Mouse (Mus musculus): ENCODE measurements around the gene Vwa8. TPM values are rescaled to one million over a fixed set of nuclear protein-coding genes. Genes with fewer than 3 reads are reported as not detected.

The Vwa8 gene
- total RNA-seq, 1 experiment: 9.8 TPM

DNA sequence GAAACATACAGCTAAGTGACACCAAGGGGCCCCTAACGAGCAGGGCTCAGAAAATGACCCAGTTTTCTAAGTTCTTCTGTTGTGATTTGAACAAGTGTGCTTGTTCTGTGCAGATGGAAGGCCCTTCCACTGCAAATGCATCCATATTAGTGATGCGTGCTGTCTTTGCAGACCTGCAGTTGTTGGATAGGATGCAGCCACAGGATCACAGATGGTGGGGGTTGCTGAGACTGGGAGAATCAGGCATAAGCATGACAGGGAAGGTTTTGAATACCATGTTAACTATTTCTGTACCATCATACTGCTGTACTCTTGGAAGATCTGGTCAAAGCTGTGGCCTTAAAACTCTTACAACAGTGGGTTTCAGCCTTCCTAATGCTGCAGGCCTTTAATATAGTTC lies 83.2 kb downstream of the Vwa8 start:
- H3K9me3 ChIP-seq (ENCODE audit: control insufficient read depth, insufficient read depth, low read depth, low read length): no peaks in the 10 kb centered on the region
- in situ Hi-C loops (cut with MboI; ENCODE audit: low sequenced_read_pairs in 2 of 2, unreplicated experiment in 2 of 2): no loop called here

GRCm38 (mm10) chr14:78933399-78933798 lies 84.5 kb downstream of the Vwa8 start:
- H3K27ac ChIP-seq (ENCODE audit: insufficient read depth, low read depth, low read length, poor library complexity, severe bottlenecking): no peak overlapping the region
- no peaks in the 10 kb centered on the region for H3K9me3 ChIP-seq (ENCODE audit: control insufficient read depth, insufficient read depth, low read depth, low read length)
- no peak for DNase-seq (ENCODE audit: low read depth, low spot score)
- H3K9ac ChIP-seq (ENCODE audit: insufficient read depth, low read depth, low read length, poor library complexity, severe bottlenecking): no peak overlapping the region
- no peak overlapping the region for H3K4me3 ChIP-seq (ENCODE audit: insufficient read depth in 1 of 2, low read depth in 1 of 2, low read length in 2 of 2, poor library complexity in 1 of 2, severe bottlenecking in 1 of 2)
- in situ Hi-C loops (cut with MboI; ENCODE audit: low sequenced_read_pairs in 2 of 2, unreplicated experiment in 2 of 2): no loop called here
- 0 out of 2 replicates have a peak, but pooled peaks cover 1% of the 10 kb centered on the region for H3K36me3 ChIP-seq (ENCODE audit: control insufficient read depth, insufficient read depth, low read length, poor library complexity, severe bottlenecking)
- TF ChIP-seq CHD2 (IDR thresholded peaks at IDR 0.05; ENCODE audit: low read depth, low read length) (no peak), ZNF384 (IDR thresholded peaks at IDR 0.05; ENCODE audit: low read depth, low read length) (no peak), ZC3H11A (IDR thresholded peaks at IDR 0.05; ENCODE audit: borderline replicate concordance, low read depth, low read length) (no peak), HCFC1 (IDR thresholded peaks at IDR 0.05; ENCODE audit: borderline replicate concordance, insufficient read depth, low read length) (no peak), MAFK (IDR thresholded peaks at IDR 0.05; ENCODE audit: insufficient read depth, low read depth, low read length) (no peak)
- no peaks in the 10 kb centered on the region for H3K4me1 ChIP-seq (ENCODE audit: control insufficient read depth in 2 of 2, insufficient read depth in 2 of 2, low read length in 2 of 2, poor library complexity in 1 of 2)

More for the DNA sequence above, 83.2 kb downstream of the Vwa8 start:
- DNase-seq (ENCODE audit: low read depth, low spot score): no peak
- TF ChIP-seq CHD2 (IDR thresholded peaks at IDR 0.05; ENCODE audit: low read depth, low read length) (no peak), HCFC1 (IDR thresholded peaks at IDR 0.05; ENCODE audit: borderline replicate concordance, insufficient read depth, low read length) (no peak)
- Histone ChIP-seq H3K9ac (ENCODE audit: insufficient read depth, low read depth, low read length, poor library complexity, severe bottlenecking) (no peak overlapping the region), H3K36me3 (ENCODE audit: control insufficient read depth, insufficient read depth, low read length, poor library complexity, severe bottlenecking) (0 out of 2 replicates have a peak, but pooled peaks cover 1% of the 10 kb centered on the region), H3K4me1 (ENCODE audit: control insufficient read depth in 2 of 2, insufficient read depth in 2 of 2, low read length in 2 of 2, poor library complexity in 1 of 2) (no peaks in the 10 kb centered on the region), H3K4me3 (ENCODE audit: insufficient read depth in 1 of 2, low read depth in 1 of 2, low read length in 2 of 2, poor library complexity in 1 of 2, severe bottlenecking in 1 of 2) (no peak overlapping the region), H3K27ac (ENCODE audit: insufficient read depth, low read depth, low read length, poor library complexity, severe bottlenecking) (no peak overlapping the region)

GRCm38 (mm10) chr14:78934596-78934995 lies 85.7 kb downstream of the Vwa8 start:
- no peak overlapping the region for H3K27ac ChIP-seq (ENCODE audit: insufficient read depth, low read depth, low read length, poor library complexity, severe bottlenecking)
- in situ Hi-C loops (cut with MboI; ENCODE audit: low sequenced_read_pairs in 2 of 2, unreplicated experiment in 2 of 2): no loop called here
- no peak overlapping the region for H3K4me3 ChIP-seq (ENCODE audit: insufficient read depth in 1 of 2, low read depth in 1 of 2, low read length in 2 of 2, poor library complexity in 1 of 2, severe bottlenecking in 1 of 2)
- H3K4me1 ChIP-seq (ENCODE audit: control insufficient read depth in 2 of 2, insufficient read depth in 2 of 2, low read length in 2 of 2, poor library complexity in 1 of 2): no peaks in the 10 kb centered on the region
- 0 out of 2 replicates have a peak, but pooled peaks cover 1% of the 10 kb centered on the region for H3K36me3 ChIP-seq (ENCODE audit: control insufficient read depth, insufficient read depth, low read length, poor library complexity, severe bottlenecking)
- TF ChIP-seq ZC3H11A (IDR thresholded peaks at IDR 0.05; ENCODE audit: borderline replicate concordance, low read depth, low read length) (no peak), MAFK (IDR thresholded peaks at IDR 0.05; ENCODE audit: insufficient read depth, low read depth, low read length) (no peak)
- H3K9ac ChIP-seq (ENCODE audit: insufficient read depth, low read depth, low read length, poor library complexity, severe bottlenecking): no peak overlapping the region
- H3K9me3 ChIP-seq (ENCODE audit: control insufficient read depth, insufficient read depth, low read depth, low read length): no peaks in the 10 kb centered on the region
- no peak for DNase-seq (ENCODE audit: low read depth, low spot score)

- no peak for TF ChIP-seq CHD2 (IDR thresholded peaks at IDR 0.05; ENCODE audit: low read depth, low read length)
- TF ChIP-seq MAFK (IDR thresholded peaks at IDR 0.05; ENCODE audit: insufficient read depth, low read depth, low read length): no peak
- TF ChIP-seq HCFC1 (IDR thresholded peaks at IDR 0.05; ENCODE audit: borderline replicate concordance, insufficient read depth, low read length): no peak
- no peak for TF ChIP-seq ZC3H11A (IDR thresholded peaks at IDR 0.05; ENCODE audit: borderline replicate concordance, low read depth, low read length)
- no peak for TF ChIP-seq ZNF384 (IDR thresholded peaks at IDR 0.05; ENCODE audit: low read depth, low read length)
- no peak for DNase-seq (ENCODE audit: low read depth, low spot score)
- in situ Hi-C loops (cut with MboI; ENCODE audit: low sequenced_read_pairs in 2 of 2, unreplicated experiment in 2 of 2): no loop called here
Measured at GRCm38 (mm10) chr14:78935796-78936195, 86.9 kb downstream of the Vwa8 start.

DNA sequence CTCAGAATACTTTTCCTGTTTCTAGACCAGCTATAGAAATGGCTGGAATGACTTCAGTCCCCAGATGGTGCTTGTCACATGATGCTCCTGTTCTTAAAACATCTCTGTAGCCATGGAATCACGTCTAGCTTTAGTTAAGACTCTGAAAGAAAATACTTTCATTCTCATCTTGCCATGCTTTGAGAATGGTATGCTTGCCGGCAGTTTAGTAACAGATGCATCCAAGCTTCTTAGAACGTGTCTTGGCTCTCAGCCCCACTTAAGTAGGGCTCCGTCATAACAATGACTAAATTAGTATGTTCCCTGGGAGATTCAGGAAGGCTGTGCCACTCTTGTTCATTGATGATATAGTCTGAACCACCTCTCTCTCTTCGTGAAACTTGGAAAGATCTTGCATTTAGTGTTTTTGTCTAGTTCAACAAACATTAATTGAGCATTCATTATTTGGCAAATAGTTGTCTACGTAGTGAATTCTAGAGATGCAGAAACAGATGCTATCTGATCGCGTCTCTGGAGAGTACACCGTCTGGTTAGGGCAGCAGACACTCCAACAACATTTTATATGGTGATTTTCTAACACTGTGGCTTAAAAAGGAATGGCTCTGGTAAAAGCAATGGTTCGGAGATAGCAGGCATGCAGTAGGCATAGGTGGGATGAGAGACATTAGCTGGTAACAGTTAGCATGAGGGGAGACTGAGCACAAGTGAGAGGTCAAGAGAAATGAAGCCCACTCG lies 93.1 kb downstream of the Vwa8 start:
- H3K4me1 ChIP-seq (ENCODE audit: control insufficient read depth in 2 of 2, insufficient read depth in 2 of 2, low read length in 2 of 2, poor library complexity in 1 of 2): no peaks in the 10 kb centered on the region
- H3K36me3 ChIP-seq (ENCODE audit: control insufficient read depth, insufficient read depth, low read length, poor library complexity, severe bottlenecking): 0 out of 2 replicates have a peak, but pooled peaks cover under 1% of the 10 kb centered on the region
- no peak overlapping the region for H3K27ac ChIP-seq (ENCODE audit: insufficient read depth, low read depth, low read length, poor library complexity, severe bottlenecking)
- H3K4me3 ChIP-seq (ENCODE audit: insufficient read depth in 1 of 2, low read depth in 1 of 2, low read length in 2 of 2, poor library complexity in 1 of 2, severe bottlenecking in 1 of 2): no peak overlapping the region
- no peak for DNase-seq (ENCODE audit: low read depth, low spot score)
- TF ChIP-seq ZNF384 (IDR thresholded peaks at IDR 0.05; ENCODE audit: low read depth, low read length) (no peak), MAFK (IDR thresholded peaks at IDR 0.05; ENCODE audit: insufficient read depth, low read depth, low read length) (no peak), CHD2 (IDR thresholded peaks at IDR 0.05; ENCODE audit: low read depth, low read length) (no peak), HCFC1 (IDR thresholded peaks at IDR 0.05; ENCODE audit: borderline replicate concordance, insufficient read depth, low read length) (no peak), ZC3H11A (IDR thresholded peaks at IDR 0.05; ENCODE audit: borderline replicate concordance, low read depth, low read length) (no peak)
- no peak overlapping the region for H3K9ac ChIP-seq (ENCODE audit: insufficient read depth, low read depth, low read length, poor library complexity, severe bottlenecking)
- no peaks in the 10 kb centered on the region for H3K9me3 ChIP-seq (ENCODE audit: control insufficient read depth, insufficient read depth, low read depth, low read length)
- in situ Hi-C loops (cut with MboI; ENCODE audit: low sequenced_read_pairs in 2 of 2, unreplicated experiment in 2 of 2): no loop called here

More at GRCm38 (mm10) chr14:78935796-78936195, 86.9 kb downstream of the Vwa8 start:
- Histone ChIP-seq H3K9ac (ENCODE audit: insufficient read depth, low read depth, low read length, poor library complexity, severe bottlenecking) (no peak overlapping the region), H3K36me3 (ENCODE audit: control insufficient read depth, insufficient read depth, low read length, poor library complexity, severe bottlenecking) (0 out of 2 replicates have a peak, but pooled peaks cover 1% of the 10 kb centered on the region), H3K4me3 (ENCODE audit: insufficient read depth in 1 of 2, low read depth in 1 of 2, low read length in 2 of 2, poor library complexity in 1 of 2, severe bottlenecking in 1 of 2) (no peak overlapping the region), H3K9me3 (ENCODE audit: control insufficient read depth, insufficient read depth, low read depth, low read length) (no peaks in the 10 kb centered on the region), H3K4me1 (ENCODE audit: control insufficient read depth in 2 of 2, insufficient read depth in 2 of 2, low read length in 2 of 2, poor library complexity in 1 of 2) (no peaks in the 10 kb centered on the region), H3K27ac (ENCODE audit: insufficient read depth, low read depth, low read length, poor library complexity, severe bottlenecking) (no peak overlapping the region)

Measured in ES-E14 (cell line).